Mouse (Mus musculus) MEL (cell line): ENCODE results near the gene C3. TPM values are rescaled to one million over a fixed set of nuclear protein-coding genes. Genes with fewer than 3 reads are reported as not detected.
A peak's percentile ranks its signal among the peaks of the same experiment; 100 is the strongest.

Source experiments
- DNase-seq: peaks from one replicate; pipeline ENCODE4 v3.0.0; 2011; ENCODE audit warnings: low read depth, low spot score
- H3K27ac ChIP-seq: 2 replicates; pipeline ENCODE4 v1.5.1; 2012; ENCODE audit warnings: low read depth, mild to moderate bottlenecking, control low read depth, low read length, moderate library complexity; ENCODE audit not compliant: control insufficient read depth
- H3K27me3 ChIP-seq, 2 experiments: fragments of 150-350 bp in 1 of 2; sonication (generic) in 1 of 2; 2 replicates each; pipeline ENCODE4 v1.6.1; 2012; ENCODE audit warnings: low read length in 2 of 2, mild to moderate bottlenecking in 2 of 2, improper control_type of control experiment in 1 of 2, moderate library complexity in 1 of 2; ENCODE audit not compliant: insufficient read depth in 2 of 2, control insufficient read depth in 1 of 2
- H3K36me3 ChIP-seq, 2 experiments: 2 replicates each; pipeline ENCODE4 v1.6.1; 2012 to 2014; ENCODE audit warnings: low read length in 2 of 2, improper control_type of control experiment in 1 of 2, inconsistent platforms in 1 of 2, mild to moderate bottlenecking in 1 of 2; ENCODE audit not compliant: insufficient read depth in 2 of 2, control insufficient read depth in 1 of 2
- H3K4me1 ChIP-seq, 2 experiments: fragments of 150-350 bp in 1 of 2; sonication (generic) in 1 of 2; 2 replicates each; pipeline ENCODE4 v1.6.1; 2012; ENCODE audit warnings: low read length in 2 of 2, improper control_type of control experiment in 1 of 2, mild to moderate bottlenecking in 1 of 2; ENCODE audit not compliant: insufficient read depth in 2 of 2, control insufficient read depth in 1 of 2
- H3K4me3 ChIP-seq, 2 experiments: fragments of 150-350 bp in 1 of 2; sonication (generic) in 1 of 2; 2 replicates each; pipeline ENCODE4 v1.5.1; 2012; ENCODE audit warnings: low read depth in 2 of 2, low read length in 2 of 2, mild to moderate bottlenecking in 2 of 2, moderate library complexity in 2 of 2, control low read depth in 1 of 2, improper control_type of control experiment in 1 of 2; ENCODE audit not compliant: control insufficient read depth in 1 of 2, insufficient read depth in 1 of 2
- H3K79me2 ChIP-seq: 2 replicates; pipeline ENCODE4 v1.6.1; 2012; ENCODE audit warnings: mild to moderate bottlenecking, low read length, moderate library complexity; ENCODE audit not compliant: control insufficient read depth, poor library complexity, insufficient read depth
- H3K9ac ChIP-seq: 2 replicates; pipeline ENCODE4 v1.6.1; 2012; ENCODE audit warnings: low read depth, mild to moderate bottlenecking, control low read depth, low read length, moderate library complexity; ENCODE audit not compliant: control insufficient read depth, poor library complexity, severe bottlenecking
- H3K9me3 ChIP-seq: fragments of 150-350 bp; sonication (generic); replicated peaks from 2 replicates; pipeline ENCODE4 v1.6.1; 2012; ENCODE audit warnings: mild to moderate bottlenecking, low read length, improper control_type of control experiment, moderate library complexity; ENCODE audit not compliant: insufficient read depth
- BHLHE40 ChIP-seq: IDR thresholded peaks from 2 replicates; pipeline ENCODE4 v1.6.1; 2012; ENCODE audit warnings: low read depth, mild to moderate bottlenecking, inconsistent platforms, low read length, improper control_type of control experiment, borderline replicate concordance
- CHD1 ChIP-seq: IDR thresholded peaks from 2 replicates; pipeline ENCODE4 v1.6.1; 2012; ENCODE audit warnings: low read depth, mild to moderate bottlenecking, inconsistent platforms, low read length, improper control_type of control experiment
- CHD2 ChIP-seq: IDR thresholded peaks from 2 replicates; pipeline ENCODE4 v1.6.1; 2011; ENCODE audit warnings: low read length, improper control_type of control experiment
- CTCF ChIP-seq, 3 experiments: IDR thresholded peaks in 2 of 3; conservative IDR thresholded peaks in 1 of 3; 2 replicates each; pipeline ENCODE4 v1.5.1; 2011 to 2012; ENCODE audit warnings: low read length in 3 of 3, low read depth in 2 of 3, mild to moderate bottlenecking in 2 of 3, improper control_type of control experiment in 1 of 3, inconsistent platforms in 1 of 3, mixed read lengths in 1 of 3, moderate library complexity in 1 of 3; ENCODE audit not compliant: control insufficient read depth in 1 of 3, insufficient read depth in 1 of 3, poor library complexity in 1 of 3, severe bottlenecking in 1 of 3
- E2F4 ChIP-seq: IDR thresholded peaks from 2 replicates; pipeline ENCODE4 v1.6.1; 2011; ENCODE audit warnings: low read depth, low read length, improper control_type of control experiment, borderline replicate concordance
- ELF1 ChIP-seq: IDR thresholded peaks from 2 replicates; pipeline ENCODE4 v1.6.1; 2014; ENCODE audit warnings: low read depth, mild to moderate bottlenecking, inconsistent platforms, low read length, improper control_type of control experiment, moderate library complexity
- EP300 ChIP-seq, 2 experiments: IDR thresholded peaks; 2 replicates each; pipeline ENCODE4 v1.6.1; 2011; ENCODE audit warnings: improper control_type of control experiment in 2 of 2, low read length in 2 of 2, low read depth in 1 of 2, mild to moderate bottlenecking in 1 of 2
- ETS1 ChIP-seq: IDR thresholded peaks from 2 replicates; pipeline ENCODE4 v1.6.1; 2012; ENCODE audit warnings: low read depth, mild to moderate bottlenecking, inconsistent platforms, low read length, improper control_type of control experiment, moderate library complexity
- HCFC1 ChIP-seq: IDR thresholded peaks from 2 replicates; pipeline ENCODE4 v1.6.1; 2012; ENCODE audit warnings: low read depth, mild to moderate bottlenecking, inconsistent platforms, low read length, improper control_type of control experiment, moderate library complexity
- JUND ChIP-seq: IDR thresholded peaks from 2 replicates; pipeline ENCODE4 v1.6.1; 2011; ENCODE audit warnings: low read depth, mild to moderate bottlenecking, improper control_type of control experiment, low read length
- MAX ChIP-seq: IDR thresholded peaks from 2 replicates; pipeline ENCODE4 v1.6.1; 2011; ENCODE audit warnings: low read length, improper control_type of control experiment
- MAZ ChIP-seq: IDR thresholded peaks from 2 replicates; pipeline ENCODE4 v1.6.1; 2012; ENCODE audit warnings: low read depth, mild to moderate bottlenecking, inconsistent platforms, low read length, improper control_type of control experiment
- MXI1 ChIP-seq: IDR thresholded peaks from 2 replicates; pipeline ENCODE4 v1.6.1; 2011; ENCODE audit warnings: mild to moderate bottlenecking, low read depth, low read length, improper control_type of control experiment
- MYB ChIP-seq: IDR thresholded peaks from 2 replicates; pipeline ENCODE4 v1.6.1; 2011; ENCODE audit warnings: mild to moderate bottlenecking, low read depth, low read length, improper control_type of control experiment
- NELFE ChIP-seq: IDR thresholded peaks from 2 replicates; pipeline ENCODE4 v1.6.1; 2011; ENCODE audit warnings: low read depth, low read length, improper control_type of control experiment
- POLR2A ChIP-seq, 2 experiments: IDR thresholded peaks; 2 replicates each; pipeline ENCODE4 v1.6.1; 2011 to 2012; ENCODE audit warnings: low read length in 2 of 2, mild to moderate bottlenecking in 2 of 2, control low read depth in 1 of 2, improper control_type of control experiment in 1 of 2, low read depth in 1 of 2, moderate library complexity in 1 of 2; ENCODE audit not compliant: control insufficient read depth in 1 of 2, insufficient read depth in 1 of 2, poor library complexity in 1 of 2
- POLR2AphosphoS5 ChIP-seq: IDR thresholded peaks from 2 replicates; pipeline ENCODE4 v1.6.1; 2012; ENCODE audit warnings: low read depth, borderline replicate concordance, mild to moderate bottlenecking, inconsistent platforms, low read length, moderate library complexity, mixed read lengths
- RAD21 ChIP-seq: IDR thresholded peaks from 2 replicates; pipeline ENCODE4 v1.6.1; 2011; ENCODE audit warnings: mild to moderate bottlenecking, low read depth, low read length, improper control_type of control experiment
- RCOR1 ChIP-seq: IDR thresholded peaks from 2 replicates; pipeline ENCODE4 v1.6.1; 2012; ENCODE audit warnings: low read depth, mild to moderate bottlenecking, inconsistent platforms, low read length, improper control_type of control experiment
- SIN3A ChIP-seq: IDR thresholded peaks from 2 replicates; pipeline ENCODE4 v1.6.1; 2012; ENCODE audit warnings: low read length, improper control_type of control experiment, inconsistent platforms
- SMC3 ChIP-seq: IDR thresholded peaks from 2 replicates; pipeline ENCODE4 v1.6.1; 2011; ENCODE audit warnings: low read depth, low read length, improper control_type of control experiment
- TBP ChIP-seq: IDR thresholded peaks from 2 replicates; pipeline ENCODE4 v1.8.0; 2011; ENCODE audit warnings: low read depth, low read length, improper control_type of control experiment
- TCF12 ChIP-seq: IDR thresholded peaks from 2 replicates; pipeline ENCODE4 v1.6.1; 2014; ENCODE audit warnings: low read depth, mild to moderate bottlenecking, inconsistent platforms, low read length, improper control_type of control experiment, moderate library complexity
- UBTF ChIP-seq: IDR thresholded peaks from 2 replicates; pipeline ENCODE4 v1.6.1; 2012; ENCODE audit warnings: low read depth, mild to moderate bottlenecking, inconsistent platforms, low read length, improper control_type of control experiment, moderate library complexity, borderline replicate concordance; ENCODE audit not compliant: insufficient read depth
- ZC3H11A ChIP-seq: IDR thresholded peaks from 2 replicates; pipeline ENCODE4 v1.6.1; 2012; ENCODE audit warnings: low read depth, mild to moderate bottlenecking, inconsistent platforms, low read length, improper control_type of control experiment
- ZKSCAN1 ChIP-seq: IDR thresholded peaks from 2 replicates; pipeline ENCODE4 v1.6.1; 2012; ENCODE audit warnings: low read depth, mild to moderate bottlenecking, inconsistent platforms, low read length, improper control_type of control experiment, moderate library complexity
- polyA plus RNA-seq, 2 experiments: library from polyadenylated mRNA; stranded (reverse) in 1 of 2; unstranded in 1 of 2; fragments of >175 nt in 1 of 2; fragments of >200 nt in 1 of 2; gene quantifications; 2 replicates each; pipeline versions ENCODE4 v1.2.1 to v1.2.4; 2012; ENCODE audit warnings: low replicate concordance in 2 of 2, low read depth in 1 of 2; ENCODE audit not compliant: insufficient read length in 2 of 2, insufficient read depth in 1 of 2, missing spikeins in 1 of 2
- total RNA-seq: library from RNA; depleted of rRNA; stranded (reverse); fragments of 300-350 nt; gene quantifications from 2 replicates; pipeline ENCODE4 v1.2.3, GENCODE M21; 2012; rRNA removed

The C3 gene
- total RNA-seq = 0.35 and 0.59 TPM in 2 replicates
- 1 to 10 TPM in 1 of 2 experiments, not detected in 1; 3.2 TPM for polyA plus RNA-seq

DNA sequence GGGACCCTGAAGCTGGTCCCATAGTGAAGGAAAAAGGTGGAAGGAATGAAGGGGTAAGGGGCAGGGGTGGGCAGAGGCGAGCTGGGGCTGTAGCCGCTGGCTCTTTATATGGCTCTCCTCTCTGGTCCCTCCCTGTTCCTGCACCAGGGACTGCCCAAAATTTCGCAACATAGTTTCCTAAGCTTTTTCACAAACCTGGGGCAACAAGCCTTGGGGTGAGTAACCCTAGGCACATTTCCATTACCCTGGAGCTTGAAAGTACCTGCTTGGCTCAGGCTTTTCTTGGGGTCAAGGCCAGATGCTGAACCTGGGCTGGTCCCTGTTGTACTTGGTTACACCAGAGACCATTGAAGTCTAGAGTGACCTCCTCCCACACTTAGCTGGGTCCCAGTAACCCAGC, at the start of gene C3:
C3 (minus strand) TSS at position 123 of the 400 bp plus-strand sequence.
- no peak for DNase-seq
- H3K79me2 ChIP-seq = no peaks in the 10 kb centered on the region
- peaks cover 4 to 19% of the 10 kb centered on the region in 2 experiments for H3K4me1 ChIP-seq
- H3K9ac ChIP-seq = no peak within 1 kb of the TSS
- H3K27ac ChIP-seq = no peak within 1 kb of the TSS
- no peak within 1 kb of the TSS for H3K4me3 ChIP-seq
- TF ChIP-seq E2F4 (no peak), ZKSCAN1 (no peak)
- TF ChIP-seq, all 39 proteins: peak for 0
- Histone ChIP-seq H3K27me3 (no peaks in the 10 kb centered on the region), H3K36me3 (peaks cover 0 to 12% of the 10 kb centered on the region in 2 experiments; a peak in 2 of 4 replicates), H3K9me3 (no peaks in the 10 kb centered on the region)

DNA sequence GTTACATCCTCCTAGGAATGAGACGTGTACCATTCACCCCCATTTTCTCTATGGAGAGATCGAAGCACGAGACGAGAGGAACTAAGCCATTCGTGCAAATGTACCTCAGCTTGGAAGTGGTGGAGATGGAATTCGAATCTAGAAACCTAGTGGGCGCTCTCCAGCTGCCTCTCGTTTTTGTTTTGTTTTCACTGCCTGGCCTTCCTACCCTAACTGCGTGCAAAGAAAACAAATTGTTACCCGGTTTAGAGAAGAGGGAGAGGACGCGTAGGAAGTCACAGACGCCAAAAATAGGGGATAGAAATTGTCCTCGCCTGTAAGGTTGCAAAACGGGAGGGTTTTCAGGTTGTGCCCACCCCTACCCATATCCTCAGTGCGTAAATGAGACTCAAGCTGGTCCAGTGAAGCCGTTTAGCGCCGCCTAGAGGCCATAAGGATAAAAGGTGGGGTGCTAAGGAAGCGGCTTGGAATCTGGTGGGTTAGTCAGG, 48.7 kb upstream of the C3 start:
- Histone ChIP-seq H3K36me3 (peaks cover 0 to 15% of the 10 kb centered on the region in 2 experiments; a peak in 2 of 4 replicates), H3K9ac (peak overlapping the region; percentile 74), H3K9me3 (no peaks in the 10 kb centered on the region), H3K27me3 (no peaks in the 10 kb centered on the region), H3K27ac (peak overlapping the region; percentile 73), H3K79me2 (peaks cover 27% of the 10 kb centered on the region), H3K4me3 (peak overlapping the region; percentile 68 to 81), H3K4me1 (peaks cover 4 to 24% of the 10 kb centered on the region in 2 experiments; a peak in 3 of 4 replicates)
- peak; percentile 95 for DNase-seq
- peak; percentile 78 for TF ChIP-seq SIN3A
- no peak for TF ChIP-seq ETS1
- no peak for TF ChIP-seq RCOR1
- peak; percentile 3; the same call in 1 of the 2 replicates for TF ChIP-seq ZC3H11A
- TF ChIP-seq TBP = 0 out of 2 replicates have a peak, but pooled peaks have one; percentile 3
- TF ChIP-seq CTCF (IDR thresholded peaks at IDR 0.05 in 2 of 3, conservative IDR thresholded peaks at IDR 0.05 in 1 of 3; ENCODE audit: control insufficient read depth in 1 of 3, insufficient read depth in 1 of 3, low read depth in 2 of 3, low read length in 3 of 3, poor library complexity in 1 of 3, severe bottlenecking in 1 of 3) = peak; percentile 82 to 94 (median 94)
- no peak for TF ChIP-seq MYB
- peak; percentile 78; the same call in 1 of the 2 replicates for TF ChIP-seq CHD1
- TF ChIP-seq JUND = no peak
- peak in 1 of 2 experiments; percentile 36; a peak in 1 of 4 replicates for TF ChIP-seq POLR2A (IDR thresholded peaks at IDR 0.05; ENCODE audit: control insufficient read depth in 1 of 2, insufficient read depth in 1 of 2, low read depth in 1 of 2, low read length in 2 of 2, poor library complexity in 1 of 2)
- no peak for TF ChIP-seq POLR2AphosphoS5
- TF ChIP-seq MXI1 = peak; percentile 78; the same call in 1 of the 2 replicates
- peak; percentile 65; the same call in 1 of the 2 replicates for TF ChIP-seq MAX
- TF ChIP-seq RAD21 = peak; percentile 62
- TF ChIP-seq TCF12 = peak; percentile 19; the same call in 1 of the 2 replicates
- TF ChIP-seq NELFE = peak; percentile 49; the same call in 1 of the 2 replicates
- TF ChIP-seq MAZ = peak; percentile 12; the same call in 1 of the 2 replicates
- TF ChIP-seq CHD2 = no peak
- TF ChIP-seq ELF1 = peak; percentile 5; the same call in 1 of the 2 replicates
- peak; percentile 43 for TF ChIP-seq SMC3
- peak; percentile 64 for TF ChIP-seq HCFC1
- peak; percentile 54; the same call in 1 of the 2 replicates for TF ChIP-seq BHLHE40
- no peak for TF ChIP-seq E2F4
- TF ChIP-seq UBTF = no peak
- TF ChIP-seq ZKSCAN1 = no peak
- no peak; a peak in 1 of 4 replicates for TF ChIP-seq EP300 (IDR thresholded peaks at IDR 0.05; ENCODE audit: low read depth in 1 of 2, low read length in 2 of 2)
